Comparison of ENCODE assay signal across 8 mouse cellular contexts in the genomic region with DNA sequence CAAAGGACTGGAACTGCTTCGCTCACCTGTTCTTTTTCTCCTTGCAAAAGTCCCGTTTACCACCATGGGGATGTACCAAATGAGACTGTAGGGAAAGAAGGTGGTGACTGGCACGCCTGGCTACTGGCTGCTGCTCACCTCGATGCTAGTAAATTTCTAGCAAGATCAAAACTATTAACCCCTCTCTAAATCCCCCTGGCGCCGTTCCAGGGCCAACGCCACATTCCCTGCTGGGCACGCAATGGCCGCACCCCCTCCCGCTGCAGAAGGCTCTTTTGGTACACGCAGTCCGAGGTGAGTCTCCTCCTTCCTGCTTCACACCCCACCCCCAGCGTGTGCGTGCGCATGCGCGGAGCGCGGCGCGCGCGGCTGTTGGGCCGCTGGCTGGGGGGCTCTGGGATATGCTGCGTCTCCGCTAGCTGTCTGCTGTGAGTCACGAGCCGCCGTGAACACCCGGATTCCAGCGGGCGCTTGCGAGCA. TPM values are rescaled to one million over a fixed set of nuclear protein-coding genes. Genes with fewer than 3 reads are reported as not detected.
DNase-seq lines count a peak whose midpoint lies in the region; ATAC-seq lines count a peak whose summit lies in the region.

No protein-coding gene starts in this region.

- no peaks in the 10 kb centered on the region for H3K9me3 ChIP-seq in forebrain, embryonic 10.5 days
- no peaks in the 10 kb centered on the region for H3K9me3 ChIP-seq in heart, embryonic 15.5 days (replicated peaks)
- H3K9me3 ChIP-seq in liver, embryonic 13.5 days (replicated peaks) = no peaks in the 10 kb centered on the region
- no peaks in the 10 kb centered on the region for H3K9me3 ChIP-seq in stomach, embryonic 14.5 days (ENCODE audit: control insufficient read depth, low read depth, low read length)

- peak overlapping the region; percentile 85 for H3K9ac ChIP-seq in heart, embryonic 15.5 days
- H3K9ac ChIP-seq in liver, embryonic 13.5 days = peak overlapping the region; percentile 94
- peak overlapping the region; percentile 78 for H3K9ac ChIP-seq in stomach, embryonic 14.5 days (replicated peaks; ENCODE audit: low read depth, low read length)

- H3K36me3 ChIP-seq in forebrain, embryonic 10.5 days (replicated peaks) = peaks cover 31% of the 10 kb centered on the region
- peaks cover under 1% of the 10 kb centered on the region; the same call in 1 of the 2 replicates for H3K36me3 ChIP-seq in heart, embryonic 15.5 days
- peaks cover 13% of the 10 kb centered on the region for H3K36me3 ChIP-seq in liver, embryonic 13.5 days
- H3K36me3 ChIP-seq in stomach, embryonic 14.5 days (ENCODE audit: control insufficient read depth, insufficient read depth, low read length) = no peaks in the 10 kb centered on the region; the same call in 1 of the 2 replicates

- WGBS in forebrain, embryonic 10.5 days = 13% methylated on average over 33 of the region's 33 CpGs
- WGBS in heart, embryonic 15.5 days = 12% methylated on average over 30 of the region's 33 CpGs
- WGBS in liver, embryonic 13.5 days (ENCODE audit: insufficient replicate concordance) = 7% methylated on average over 33 of the region's 33 CpGs
- 17% methylated on average over 33 of the region's 33 CpGs for WGBS in stomach, embryonic 14.5 days

- H3K27me3 ChIP-seq in forebrain, embryonic 10.5 days (ENCODE audit: poor library complexity, severe bottlenecking) = no peaks in the 10 kb centered on the region
- no peaks in the 10 kb centered on the region for H3K27me3 ChIP-seq in heart, embryonic 15.5 days
- H3K27me3 ChIP-seq in liver, embryonic 13.5 days = no peaks in the 10 kb centered on the region
- no peaks in the 10 kb centered on the region for H3K27me3 ChIP-seq in stomach, embryonic 14.5 days (ENCODE audit: control insufficient read depth, insufficient read depth, low read length)

- peak overlapping the region; percentile 77 for H3K4me2 ChIP-seq in heart, embryonic 15.5 days
- H3K4me2 ChIP-seq in liver, embryonic 13.5 days = peak overlapping the region; percentile 80
- H3K4me2 ChIP-seq in stomach, embryonic 14.5 days (replicated peaks; ENCODE audit: low read depth, low read length) = peak overlapping the region; percentile 55

- peak; percentile 67 to 77 for DNase-seq in CD8-positive naive resting alpha-beta T cell, adult 2 months (ENCODE audit: low read depth in 2 of 2, low spot score in 2 of 2)
- DNase-seq in c-Kit-negative CD71-positive TER-119-positive erythroid progenitor cells, embryonic 14.5 days (ENCODE audit: low read depth, low spot score) = peak; percentile 69
- peak; percentile 77 for DNase-seq in forebrain, embryonic 10.5 days (ENCODE audit: extremely low spot score, low spot score)
- DNase-seq in kidney, postnatal 25 days = peak; percentile 79 to 91
- DNase-seq in liver, embryonic 13.5 days = peak; percentile 75
- DNase-seq in natural killer cell, adult 2 months (ENCODE audit: low spot score in 2 of 2) = peak; percentile 78 to 82

- peak overlapping the region; percentile 67 for H3K4me3 ChIP-seq in forebrain, embryonic 10.5 days
- H3K4me3 ChIP-seq in heart, embryonic 15.5 days = peak overlapping the region; percentile 78
- peak overlapping the region; percentile 81 for H3K4me3 ChIP-seq in liver, embryonic 13.5 days (replicated peaks)
- peak overlapping the region; percentile 58 for H3K4me3 ChIP-seq in stomach, embryonic 14.5 days (ENCODE audit: low read depth, low read length)

- H3K27ac ChIP-seq in forebrain, embryonic 10.5 days = peak overlapping the region; percentile 93
- peak overlapping the region; percentile 99 for H3K27ac ChIP-seq in heart, embryonic 15.5 days
- peak overlapping the region; percentile 90 for H3K27ac ChIP-seq in liver, embryonic 13.5 days
- H3K27ac ChIP-seq in stomach, embryonic 14.5 days (ENCODE audit: low read length) = peak overlapping the region; percentile 95

- ATAC-seq in heart, embryonic 15.5 days (replicated peaks; ENCODE audit: insufficient number of reproducible peaks, insufficient read depth, low FRiP score, low read depth) = peak; percentile 90
- peak; percentile 85 for ATAC-seq in liver, embryonic 13.5 days (ENCODE audit: low read depth)
- peak; percentile 89 for ATAC-seq in stomach, embryonic 14.5 days (ENCODE audit: insufficient number of reproducible peaks, insufficient read depth, low FRiP score, low read depth)

- peaks cover 20% of the 10 kb centered on the region for H3K4me1 ChIP-seq in forebrain, embryonic 10.5 days
- H3K4me1 ChIP-seq in heart, embryonic 15.5 days (replicated peaks) = peaks cover 20% of the 10 kb centered on the region
- peaks cover 25% of the 10 kb centered on the region for H3K4me1 ChIP-seq in liver, embryonic 13.5 days (replicated peaks)
- no peaks in the 10 kb centered on the region; the same call in 1 of the 2 replicates for H3K4me1 ChIP-seq in stomach, embryonic 14.5 days (ENCODE audit: control insufficient read depth, insufficient read depth, low read length)

RNA-seq across cellular contexts. Expression of a gene that starts 0.4 kb away (rescaled TPM):
- polyA plus RNA-seq in forebrain, embryonic 10.5 days (2016; fragmentation: Nextera tagmentation; extraction: Ambion mirVana) = 109 and 113 TPM in 2 replicates
- 107 and 136 TPM in 2 replicates for polyA plus RNA-seq in heart, embryonic 15.5 days (2015; fragmentation: Nextera tagmentation; extraction: Ambion mirVana)
- polyA plus RNA-seq in liver, embryonic 13.5 days (2015; fragmentation: Nextera tagmentation; extraction: Ambion mirVana) = 32.0 and 36.7 TPM in 2 replicates
- polyA plus RNA-seq in stomach, embryonic 14.5 days (2014; fragmentation: Nextera tagmentation; extraction: Ambion mirVana) = 74.2 and 79.8 TPM in 2 replicates

RNA-seq across cellular contexts. Expression of a gene that starts 15.6 kb away (rescaled TPM):
- polyA plus RNA-seq in forebrain, embryonic 10.5 days (2016; fragmentation: Nextera tagmentation; extraction: Ambion mirVana) = 51.7 and 54.1 TPM in 2 replicates
- 27.4 and 35.5 TPM in 2 replicates for polyA plus RNA-seq in heart, embryonic 15.5 days (2015; fragmentation: Nextera tagmentation; extraction: Ambion mirVana)
- polyA plus RNA-seq in liver, embryonic 13.5 days (2015; fragmentation: Nextera tagmentation; extraction: Ambion mirVana) = 7.3 and 8.7 TPM in 2 replicates
- polyA plus RNA-seq in stomach, embryonic 14.5 days (2014; fragmentation: Nextera tagmentation; extraction: Ambion mirVana) = 34.0 and 38.6 TPM in 2 replicates

RNA-seq across cellular contexts. Expression of a gene that starts 30.0 kb away (rescaled TPM):
- polyA plus RNA-seq in forebrain, embryonic 10.5 days (2016; fragmentation: Nextera tagmentation; extraction: Ambion mirVana) = 251 and 252 TPM in 2 replicates
- polyA plus RNA-seq in heart, embryonic 15.5 days (2015; fragmentation: Nextera tagmentation; extraction: Ambion mirVana) = 140 and 167 TPM in 2 replicates
- 118 and 140 TPM in 2 replicates for polyA plus RNA-seq in liver, embryonic 13.5 days (2015; fragmentation: Nextera tagmentation; extraction: Ambion mirVana)
- polyA plus RNA-seq in stomach, embryonic 14.5 days (2014; fragmentation: Nextera tagmentation; extraction: Ambion mirVana) = 169 and 181 TPM in 2 replicates

Comparison
In these comparisons a context has a peak if more than half of its experiments do, and no peak if none do; other contexts are left out.
1. Peak in every context shown above with its lines: DNase-seq, ATAC-seq, H3K4me3 ChIP-seq and H3K27ac ChIP-seq.